Mouse (Mus musculus): Measurements from ENCODE around the gene Cx3cr1. TPM values are rescaled to one million over a fixed set of nuclear protein-coding genes. Genes with fewer than 3 reads are reported as not detected.
A peak's percentile ranks its signal among the peaks of the same experiment; 100 is the strongest.

Cx3cr1 gene
- polyA plus RNA-seq, 1 experiment from 2014 or later = 6.1 TPM

DNA sequence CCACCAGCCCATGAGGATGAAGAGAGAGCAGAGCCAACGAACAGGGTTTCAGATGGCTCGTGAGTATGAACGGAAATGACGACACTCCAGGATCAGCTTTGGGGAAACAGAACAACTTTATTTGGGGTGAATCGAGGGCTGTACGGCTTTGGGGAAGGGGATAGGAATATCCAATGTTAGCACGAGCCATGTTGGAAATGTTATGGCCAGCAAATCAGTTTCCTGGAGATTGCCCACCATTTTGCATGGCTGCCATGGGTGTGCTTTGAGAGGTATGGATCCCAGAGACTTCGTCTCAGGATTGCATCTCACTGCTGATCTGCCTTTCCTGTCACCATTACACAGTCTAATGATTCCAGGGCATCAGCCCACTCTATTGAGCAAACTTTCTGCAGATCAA, 29.6 kb upstream of the Cx3cr1 start:
- Histone ChIP-seq H3K4me1 (0 out of 2 replicates have a peak, but pooled peaks cover 4% of the 10 kb centered on the region), H3K27ac (replicated peaks) (no peak overlapping the region), H3K4me3 (no peak overlapping the region), H3K27me3 (replicated peaks; ENCODE audit: low read depth, poor library complexity, severe bottlenecking) (no peaks in the 10 kb centered on the region), H3K9me3 (peaks cover 24% of the 10 kb centered on the region; the same call in 1 of the 2 replicates), H3K36me3 (replicated peaks) (no peaks in the 10 kb centered on the region)
- 88% methylated on average over 8 of the region's 8 CpGs for WGBS
- no peak for DNase-seq (ENCODE audit: low spot score)

- 21% methylated on average over 7 of the region's 7 CpGs for WGBS
- H3K4me3 ChIP-seq = no peak overlapping the region
- no peaks in the 10 kb centered on the region for H3K36me3 ChIP-seq (replicated peaks)
- peaks cover 19% of the 10 kb centered on the region; the same call in 1 of the 2 replicates for H3K9me3 ChIP-seq
- peak; percentile 63 for DNase-seq (ENCODE audit: low spot score)
- H3K27ac ChIP-seq (replicated peaks) = no peak overlapping the region
- H3K27me3 ChIP-seq (replicated peaks; ENCODE audit: low read depth, poor library complexity, severe bottlenecking) = no peaks in the 10 kb centered on the region
- 0 out of 2 replicates have a peak, but pooled peaks cover 4% of the 10 kb centered on the region for H3K4me1 ChIP-seq
These were observed 29.0 kb upstream of the Cx3cr1 start for GRCm38 (mm10) chr9:120098682-120099081.

DNA sequence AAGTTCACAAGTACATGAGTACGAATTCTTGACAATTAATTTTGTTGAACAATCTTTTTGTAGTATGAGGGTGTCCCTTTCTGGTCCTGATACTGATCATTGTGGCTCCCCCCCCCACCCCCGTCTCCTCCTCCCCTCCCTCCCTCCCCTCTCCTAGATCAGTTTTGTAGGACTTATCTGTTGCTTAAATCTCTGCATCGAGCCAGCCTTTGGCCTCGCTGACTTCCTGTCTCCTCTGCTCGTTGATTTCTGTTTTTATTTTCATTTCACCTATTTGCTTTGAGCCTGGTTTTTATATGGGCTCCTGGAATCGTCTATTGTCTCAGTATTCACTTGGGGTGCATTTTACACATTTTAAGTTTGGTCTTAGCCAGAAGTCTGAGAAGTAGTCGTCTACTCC, 26.2 kb upstream of the Cx3cr1 start:
- H3K4me1 ChIP-seq = 0 out of 2 replicates have a peak, but pooled peaks cover 4% of the 10 kb centered on the region
- no peak overlapping the region for H3K27ac ChIP-seq (replicated peaks)
- WGBS = 71% methylated on average over 7 of the region's 7 CpGs
- H3K9me3 ChIP-seq = no peaks in the 10 kb centered on the region
- no peak overlapping the region for H3K4me3 ChIP-seq
- H3K36me3 ChIP-seq (replicated peaks) = no peaks in the 10 kb centered on the region
- no peaks in the 10 kb centered on the region for H3K27me3 ChIP-seq (replicated peaks; ENCODE audit: low read depth, poor library complexity, severe bottlenecking)
- DNase-seq (ENCODE audit: low spot score) = no peak

- Histone ChIP-seq H3K9me3 (no peaks in the 10 kb centered on the region), H3K36me3 (replicated peaks) (no peaks in the 10 kb centered on the region), H3K4me1 (0 out of 2 replicates have a peak, but pooled peaks cover 4% of the 10 kb centered on the region), H3K27me3 (replicated peaks; ENCODE audit: low read depth, poor library complexity, severe bottlenecking) (no peaks in the 10 kb centered on the region), H3K4me3 (no peak overlapping the region), H3K27ac (replicated peaks) (no peak overlapping the region)
- DNase-seq (ENCODE audit: low spot score) = no peak
- WGBS = 88% methylated on average over 13 of the region's 13 CpGs
These were observed 24.0 kb upstream of the Cx3cr1 start for GRCm38 (mm10) chr9:120093701-120094100.

DNA sequence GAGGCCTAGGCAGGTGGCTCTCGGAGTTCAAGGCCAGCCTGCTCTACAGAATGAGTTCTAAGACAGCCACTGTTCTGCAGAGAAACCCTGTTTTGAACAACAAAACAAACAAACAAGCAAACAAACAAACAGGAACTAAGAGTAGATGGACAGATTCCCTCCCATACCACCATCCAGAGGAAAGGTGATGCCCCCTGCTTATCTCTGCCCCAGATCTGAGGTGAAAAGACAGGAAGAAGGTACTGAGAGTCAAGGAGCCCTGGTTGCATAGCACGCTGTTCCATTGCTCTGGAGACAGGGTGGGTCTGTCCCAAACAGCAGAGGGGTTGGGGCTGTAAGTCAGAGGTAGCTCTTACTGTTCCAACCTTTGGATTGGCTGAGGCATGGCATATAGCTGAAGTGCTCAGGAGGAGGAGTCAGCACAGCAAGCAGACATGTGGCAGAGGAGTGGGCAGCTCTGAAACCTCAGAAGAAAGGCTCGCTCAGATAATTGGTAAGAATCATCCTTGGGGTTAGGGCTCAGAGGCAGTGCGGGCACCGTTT, 22.1 kb upstream of the Cx3cr1 start, which contains the start of gene Ccr8:
TSS of gene Ccr8 (plus strand) at position 419 of the 543 bp plus-strand sequence.
- Histone ChIP-seq H3K27me3 (replicated peaks; ENCODE audit: low read depth, poor library complexity, severe bottlenecking) (no peaks in the 10 kb centered on the region), H3K9me3 (no peaks in the 10 kb centered on the region), H3K27ac (replicated peaks) (no peak within 1 kb of the TSS), H3K4me3 (no peak within 1 kb of the TSS), H3K36me3 (replicated peaks) (no peaks in the 10 kb centered on the region), H3K4me1 (no peaks in the 10 kb centered on the region)
- DNase-seq (ENCODE audit: low spot score) = no peak
- 83% methylated on average over 5 of the region's 5 CpGs for whole genome bisulfite sequencing

DNA sequence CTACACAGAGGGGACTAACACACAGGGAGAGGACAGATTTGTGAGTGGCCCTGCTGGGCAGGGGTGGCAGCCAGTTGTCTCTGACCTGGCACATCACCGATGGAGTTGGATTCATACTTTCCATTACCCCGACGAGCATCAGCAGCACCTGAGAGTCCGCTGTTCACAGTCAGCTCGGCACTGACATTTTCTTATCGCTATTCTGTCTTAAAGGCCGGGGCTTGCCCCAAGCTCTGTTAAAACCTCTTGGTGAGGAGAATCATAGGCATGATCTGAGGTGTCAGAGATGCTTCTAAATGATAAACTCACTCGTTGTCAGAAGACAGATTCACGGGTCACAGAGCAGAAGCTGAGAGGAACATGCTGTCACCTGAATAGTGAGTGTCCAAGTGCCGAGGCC, 21.4 kb upstream of the Cx3cr1 start:
- H3K27ac ChIP-seq (replicated peaks) = no peak overlapping the region
- H3K36me3 ChIP-seq (replicated peaks) = no peaks in the 10 kb centered on the region
- 87% methylated on average over 10 of the region's 10 CpGs for WGBS
- H3K9me3 ChIP-seq = no peaks in the 10 kb centered on the region
- no peak overlapping the region for H3K4me3 ChIP-seq
- no peaks in the 10 kb centered on the region for H3K27me3 ChIP-seq (replicated peaks; ENCODE audit: low read depth, poor library complexity, severe bottlenecking)
- DNase-seq (ENCODE audit: low spot score) = no peak
- H3K4me1 ChIP-seq = no peaks in the 10 kb centered on the region

DNA sequence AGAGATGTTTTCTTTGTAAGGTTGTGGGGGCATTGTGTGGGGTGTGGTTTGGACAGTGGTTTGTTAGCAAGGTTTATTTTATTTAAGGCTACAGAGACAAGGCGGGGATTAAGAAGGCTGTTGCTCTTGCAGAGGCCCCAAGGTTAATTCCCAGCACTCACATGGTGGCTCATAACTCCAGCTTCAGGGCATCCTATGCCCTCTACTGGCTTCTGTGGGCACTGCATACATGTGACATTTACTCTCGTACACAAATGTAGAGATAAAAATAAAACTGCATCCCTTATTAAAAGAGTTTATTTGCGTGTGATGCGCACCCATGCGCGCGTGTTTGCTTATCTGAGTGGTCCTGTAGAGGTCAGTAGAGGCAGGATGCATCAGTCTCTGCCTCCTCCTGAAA, 19.4 kb upstream of the Cx3cr1 start:
- Histone ChIP-seq H3K27ac (replicated peaks) (no peak overlapping the region), H3K36me3 (replicated peaks) (no peaks in the 10 kb centered on the region), H3K27me3 (replicated peaks; ENCODE audit: low read depth, poor library complexity, severe bottlenecking) (no peaks in the 10 kb centered on the region), H3K4me1 (no peaks in the 10 kb centered on the region), H3K9me3 (no peaks in the 10 kb centered on the region), H3K4me3 (no peak overlapping the region)
- 81% methylated on average over 7 of the region's 7 CpGs for WGBS
- no peak for DNase-seq (ENCODE audit: low spot score)

DNA sequence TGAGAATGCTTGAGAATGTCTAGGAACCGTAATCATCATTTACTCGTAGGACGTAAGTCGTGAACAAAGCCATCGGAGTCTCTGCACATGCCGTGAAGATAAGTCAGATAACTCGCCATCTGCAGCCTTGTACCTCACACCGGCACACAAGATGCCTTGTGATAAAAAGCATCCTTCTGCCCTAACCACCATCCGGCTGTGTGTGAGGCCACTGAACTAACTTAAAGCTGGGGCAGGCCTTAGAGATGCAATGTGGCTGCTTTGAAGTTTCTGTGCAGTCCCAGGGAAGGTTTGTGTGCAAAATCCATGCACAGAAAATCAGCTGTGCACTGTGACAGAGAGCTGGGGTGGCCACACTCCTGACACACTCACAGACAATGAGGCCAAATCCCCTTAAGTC, 14.7 kb upstream of the Cx3cr1 start:
- no peaks in the 10 kb centered on the region; the same call in 1 of the 2 replicates for H3K4me1 ChIP-seq
- DNase-seq (ENCODE audit: low spot score) = no peak
- H3K27ac ChIP-seq (replicated peaks) = no peak overlapping the region
- WGBS = 90% methylated on average over 9 of the region's 9 CpGs
- no peaks in the 10 kb centered on the region for H3K9me3 ChIP-seq
- H3K4me3 ChIP-seq = no peak overlapping the region
- H3K36me3 ChIP-seq (replicated peaks) = no peaks in the 10 kb centered on the region
- H3K27me3 ChIP-seq (replicated peaks; ENCODE audit: low read depth, poor library complexity, severe bottlenecking) = no peaks in the 10 kb centered on the region

DNA sequence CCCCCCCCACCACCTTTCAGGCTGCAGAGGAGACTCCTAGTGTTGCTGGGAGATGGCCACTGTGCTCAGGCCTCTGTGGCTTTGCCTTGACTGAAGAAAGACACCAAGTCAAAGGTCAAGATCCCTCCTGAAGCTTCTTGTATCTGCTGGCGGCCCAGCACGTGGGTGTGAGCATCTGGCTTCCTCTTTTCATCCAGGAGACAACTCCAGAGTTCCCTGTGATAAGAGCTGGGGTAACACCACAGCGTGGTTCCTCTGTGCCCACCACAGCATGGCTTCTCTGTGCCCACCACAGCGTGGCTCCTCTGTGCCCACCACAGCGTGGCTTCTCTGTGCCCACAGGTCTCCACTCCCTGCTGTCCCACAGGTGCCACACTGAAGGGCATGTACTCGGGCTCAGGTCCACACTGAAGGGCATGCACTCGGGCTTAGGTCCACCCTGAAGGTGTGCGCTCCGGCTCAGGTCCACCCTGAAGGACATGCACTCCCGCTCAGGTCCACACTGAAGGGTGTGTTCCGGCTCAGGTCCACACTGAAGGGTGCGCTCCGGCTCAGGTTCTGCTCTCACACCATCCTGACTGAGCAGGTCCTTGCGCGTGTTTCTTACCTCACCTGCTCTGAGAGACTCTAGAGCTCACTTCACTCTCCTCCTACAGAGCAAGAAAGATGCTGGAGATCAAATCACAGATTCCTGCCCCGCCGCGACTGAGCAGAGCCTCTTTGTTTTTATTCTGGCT, 13.6 kb upstream of the Cx3cr1 start:
- Histone ChIP-seq H3K4me3 (no peak overlapping the region), H3K36me3 (replicated peaks) (no peaks in the 10 kb centered on the region), H3K4me1 (no peaks in the 10 kb centered on the region; the same call in 1 of the 2 replicates), H3K9me3 (no peaks in the 10 kb centered on the region), H3K27me3 (replicated peaks; ENCODE audit: low read depth, poor library complexity, severe bottlenecking) (no peaks in the 10 kb centered on the region), H3K27ac (replicated peaks) (no peak overlapping the region)
- DNase-seq (ENCODE audit: low spot score) = no peak
- 83% methylated on average over 18 of the region's 18 CpGs for WGBS

GRCm38 (mm10) chr9:120082691-120083090, 13.0 kb upstream of the Cx3cr1 start:
- no peaks in the 10 kb centered on the region for H3K9me3 ChIP-seq
- DNase-seq (ENCODE audit: low spot score) = no peak
- 86% methylated on average over 4 of the region's 4 CpGs for WGBS

DNA sequence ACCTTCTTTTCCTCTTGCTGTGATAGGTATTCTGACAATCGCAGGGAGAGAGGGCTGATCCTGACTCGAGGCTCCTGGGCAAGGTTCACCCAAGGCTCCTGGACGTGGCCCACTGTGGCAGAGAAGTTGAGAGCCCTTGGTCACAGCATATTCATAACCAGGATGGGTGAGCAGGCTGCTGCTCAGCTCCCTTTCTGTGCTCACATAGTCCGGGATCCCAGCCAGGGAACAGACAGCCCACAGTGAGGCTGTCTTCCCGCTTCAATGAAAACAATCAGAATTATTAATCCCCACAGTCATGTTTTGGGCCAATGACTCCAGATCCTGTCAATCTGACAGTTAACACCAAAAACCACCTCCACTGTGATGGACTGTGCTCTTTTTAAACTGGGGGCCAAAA, 12.3 kb upstream of the Cx3cr1 start:
- Histone ChIP-seq H3K27ac (replicated peaks) (no peak overlapping the region), H3K4me3 (no peak overlapping the region), H3K27me3 (replicated peaks; ENCODE audit: low read depth, poor library complexity, severe bottlenecking) (no peaks in the 10 kb centered on the region), H3K9me3 (no peaks in the 10 kb centered on the region), H3K36me3 (replicated peaks) (no peaks in the 10 kb centered on the region), H3K4me1 (no peaks in the 10 kb centered on the region; the same call in 1 of the 2 replicates)
- 87% methylated on average over 5 of the region's 5 CpGs for WGBS
- DNase-seq (ENCODE audit: low spot score) = no peak

More at GRCm38 (mm10) chr9:120082691-120083090, 13.0 kb upstream of the Cx3cr1 start:
- Histone ChIP-seq H3K4me1 (no peaks in the 10 kb centered on the region; the same call in 1 of the 2 replicates), H3K27me3 (replicated peaks; ENCODE audit: low read depth, poor library complexity, severe bottlenecking) (no peaks in the 10 kb centered on the region), H3K27ac (replicated peaks) (no peak overlapping the region), H3K36me3 (replicated peaks) (no peaks in the 10 kb centered on the region), H3K4me3 (no peak overlapping the region)

GRCm38 (mm10) chr9:120081247-120081646, 11.6 kb upstream of the Cx3cr1 start:
- Histone ChIP-seq H3K4me3 (no peak overlapping the region), H3K4me1 (no peaks in the 10 kb centered on the region; the same call in 1 of the 2 replicates), H3K9me3 (no peaks in the 10 kb centered on the region), H3K36me3 (replicated peaks) (no peaks in the 10 kb centered on the region), H3K27me3 (replicated peaks; ENCODE audit: low read depth, poor library complexity, severe bottlenecking) (no peaks in the 10 kb centered on the region), H3K27ac (replicated peaks) (no peak overlapping the region)
- 74% methylated on average over 6 of the region's 6 CpGs for WGBS
- DNase-seq (ENCODE audit: low spot score) = no peak

DNA sequence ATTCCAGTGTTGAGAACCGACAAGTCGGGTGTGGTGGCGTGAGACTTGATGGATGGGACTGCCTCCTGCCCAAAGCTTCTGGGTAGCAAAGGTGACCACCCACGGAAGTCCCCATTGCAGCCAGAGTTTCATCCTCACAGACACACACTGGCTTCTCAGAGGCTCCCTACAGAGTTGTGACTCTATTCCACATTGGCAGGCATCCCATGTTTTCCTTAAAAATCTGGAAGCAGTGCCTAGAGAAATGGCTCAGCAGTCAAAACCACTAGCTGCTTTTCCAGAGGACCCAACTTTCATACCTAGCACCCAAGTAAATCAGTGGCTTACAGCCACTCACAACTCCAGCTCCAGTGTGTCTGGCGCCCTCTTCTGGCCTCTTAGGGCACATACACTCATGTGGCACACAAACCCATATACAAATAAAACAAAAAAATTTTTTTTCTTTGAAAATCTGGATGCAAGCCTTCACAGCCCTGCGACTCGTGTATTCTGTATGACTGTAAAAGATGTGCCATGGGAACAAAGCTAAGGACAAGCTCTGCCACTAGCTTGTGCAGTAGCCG, 10.9 kb upstream of the Cx3cr1 start:
- WGBS = 87% methylated on average over 8 of the region's 8 CpGs
- no peaks in the 10 kb centered on the region; the same call in 1 of the 2 replicates for H3K4me1 ChIP-seq
- no peak overlapping the region for H3K4me3 ChIP-seq
- no peak overlapping the region for H3K27ac ChIP-seq (replicated peaks)
- no peak for DNase-seq (ENCODE audit: low spot score)
- H3K36me3 ChIP-seq (replicated peaks) = no peaks in the 10 kb centered on the region
- H3K9me3 ChIP-seq = no peaks in the 10 kb centered on the region
- no peaks in the 10 kb centered on the region for H3K27me3 ChIP-seq (replicated peaks; ENCODE audit: low read depth, poor library complexity, severe bottlenecking)

Data from embryonic facial prominence, embryonic 10.5 days (tissue).